Mouse (Mus musculus) brain, embryonic 18.5 days (tissue): ENCODE measurements around the gene Tex44.

ENCODE experiments used
- DNase-seq: peaks from one replicate; pipeline ENCODE4 v3.0.0-alpha.2; 2012; ENCODE audit warnings: low read depth, low spot score

The Tex44 gene

GRCm38 (mm10) chr1:86423879-86424278, 2.2 kb upstream of the Tex44 start:
- no peak for DNase-seq

GRCm38 (mm10) chr1:86424336-86424735, 1.8 kb upstream of the Tex44 start:
- DNase-seq, result no peak

- no peak for DNase-seq
Observed at GRCm38 (mm10) chr1:86424835-86425547, 1.1 kb upstream of the Tex44 start.

- no peak for DNase-seq
Observed at GRCm38 (mm10) chr1:86430056-86430455, 3.9 kb downstream of the Tex44 start.

- no peak for DNase-seq
Observed at GRCm38 (mm10) chr1:86432778-86433177, 6.6 kb downstream of the Tex44 start.

- no peak for DNase-seq
Observed at GRCm38 (mm10) chr1:86433359-86433758, 7.2 kb downstream of the Tex44 start.

GRCm38 (mm10) chr1:86434001-86434400, 7.9 kb downstream of the Tex44 start:
- no peak for DNase-seq

GRCm38 (mm10) chr1:86434439-86435201, 8.5 kb downstream of the Tex44 start:
- DNase-seq, result peak; percentile 94

- DNase-seq, result no peak
Observed at GRCm38 (mm10) chr1:86435302-86435821, 9.2 kb downstream of the Tex44 start.

- no peak for DNase-seq
Observed at GRCm38 (mm10) chr1:86437219-86438013, 11.3 kb downstream of the Tex44 start.

- DNase-seq, result no peak
Observed at GRCm38 (mm10) chr1:86438014-86438319, 11.8 kb downstream of the Tex44 start.

- no peak for DNase-seq
Observed at GRCm38 (mm10) chr1:86438501-86438900, 12.4 kb downstream of the Tex44 start.

- no peak for DNase-seq
Observed at GRCm38 (mm10) chr1:86439487-86440170, 13.5 kb downstream of the Tex44 start.

- DNase-seq, result no peak
Observed at GRCm38 (mm10) chr1:86440171-86440886, 14.2 kb downstream of the Tex44 start.

GRCm38 (mm10) chr1:86440887-86441723, 15.0 kb downstream of the Tex44 start:
- no peak for DNase-seq

GRCm38 (mm10) chr1:86441724-86441979, 15.5 kb downstream of the Tex44 start:
- DNase-seq, result no peak

GRCm38 (mm10) chr1:86441980-86442831, 16.1 kb downstream of the Tex44 start:
- no peak for DNase-seq

- DNase-seq, result no peak
Observed at GRCm38 (mm10) chr1:86442832-86443231, 16.7 kb downstream of the Tex44 start.

- DNase-seq, result no peak
Observed at GRCm38 (mm10) chr1:86443386-86444172, 17.4 kb downstream of the Tex44 start.
